Mouse (Mus musculus): ENCODE data around the gene Vstm5.

DNA sequence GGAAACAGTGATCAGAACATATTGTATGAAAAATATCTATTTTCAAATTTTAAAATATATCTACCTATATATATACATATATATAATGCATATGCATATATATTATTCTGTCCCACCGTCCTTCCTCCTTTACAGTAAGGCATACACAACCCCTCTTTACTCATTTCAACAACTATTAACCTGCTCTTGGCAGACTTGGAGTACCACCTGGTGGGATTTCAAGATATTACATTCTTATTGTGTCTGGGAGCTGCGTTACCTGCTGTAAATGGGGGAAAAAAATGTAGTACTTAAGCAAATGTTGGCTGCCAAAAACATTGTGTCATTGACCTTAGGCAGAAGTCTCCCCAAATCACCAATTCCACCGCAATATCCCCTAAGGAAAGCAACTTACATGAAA is 27.0 kb upstream of the Vstm5 start:
- TF ChIP-seq CTCF (IDR thresholded peaks at IDR 0.05): peak; percentile 30
- TF ChIP-seq EP300 (IDR thresholded peaks at IDR 0.05): no peak
